Mouse (Mus musculus) MEL (cell line): Measurements from ENCODE around the gene Olfr1396. TPM values are rescaled to one million over a fixed set of nuclear protein-coding genes. Genes with fewer than 3 reads are reported as not detected.

Source experiments
- DNase-seq: peaks from one replicate; pipeline ENCODE4 v3.0.0; 2011; ENCODE audit warnings: low read depth, low spot score
- H3K27ac ChIP-seq: 2 replicates; pipeline ENCODE4 v1.5.1; 2012; ENCODE audit warnings: low read depth, mild to moderate bottlenecking, control low read depth, low read length, moderate library complexity; ENCODE audit not compliant: control insufficient read depth
- H3K27me3 ChIP-seq, 2 experiments: fragments of 150-350 bp in 1 of 2; sonication (generic) in 1 of 2; 2 replicates each; pipeline ENCODE4 v1.6.1; 2012; ENCODE audit warnings: low read length in 2 of 2, mild to moderate bottlenecking in 2 of 2, improper control_type of control experiment in 1 of 2, moderate library complexity in 1 of 2; ENCODE audit not compliant: insufficient read depth in 2 of 2, control insufficient read depth in 1 of 2
- H3K36me3 ChIP-seq, 2 experiments: 2 replicates each; pipeline ENCODE4 v1.6.1; 2012 to 2014; ENCODE audit warnings: low read length in 2 of 2, improper control_type of control experiment in 1 of 2, inconsistent platforms in 1 of 2, mild to moderate bottlenecking in 1 of 2; ENCODE audit not compliant: insufficient read depth in 2 of 2, control insufficient read depth in 1 of 2
- H3K4me1 ChIP-seq, 2 experiments: fragments of 150-350 bp in 1 of 2; sonication (generic) in 1 of 2; 2 replicates each; pipeline ENCODE4 v1.6.1; 2012; ENCODE audit warnings: low read length in 2 of 2, improper control_type of control experiment in 1 of 2, mild to moderate bottlenecking in 1 of 2; ENCODE audit not compliant: insufficient read depth in 2 of 2, control insufficient read depth in 1 of 2
- H3K4me3 ChIP-seq, 2 experiments: fragments of 150-350 bp in 1 of 2; sonication (generic) in 1 of 2; 2 replicates each; pipeline ENCODE4 v1.5.1; 2012; ENCODE audit warnings: low read depth in 2 of 2, low read length in 2 of 2, mild to moderate bottlenecking in 2 of 2, moderate library complexity in 2 of 2, control low read depth in 1 of 2, improper control_type of control experiment in 1 of 2; ENCODE audit not compliant: control insufficient read depth in 1 of 2, insufficient read depth in 1 of 2
- H3K79me2 ChIP-seq: 2 replicates; pipeline ENCODE4 v1.6.1; 2012; ENCODE audit warnings: mild to moderate bottlenecking, low read length, moderate library complexity; ENCODE audit not compliant: control insufficient read depth, poor library complexity, insufficient read depth
- H3K9ac ChIP-seq: 2 replicates; pipeline ENCODE4 v1.6.1; 2012; ENCODE audit warnings: low read depth, mild to moderate bottlenecking, control low read depth, low read length, moderate library complexity; ENCODE audit not compliant: control insufficient read depth, poor library complexity, severe bottlenecking
- H3K9me3 ChIP-seq: fragments of 150-350 bp; sonication (generic); replicated peaks from 2 replicates; pipeline ENCODE4 v1.6.1; 2012; ENCODE audit warnings: mild to moderate bottlenecking, low read length, improper control_type of control experiment, moderate library complexity; ENCODE audit not compliant: insufficient read depth
- BHLHE40 ChIP-seq: IDR thresholded peaks from 2 replicates; pipeline ENCODE4 v1.6.1; 2012; ENCODE audit warnings: low read depth, mild to moderate bottlenecking, inconsistent platforms, low read length, improper control_type of control experiment, borderline replicate concordance
- CHD2 ChIP-seq: IDR thresholded peaks from 2 replicates; pipeline ENCODE4 v1.6.1; 2011; ENCODE audit warnings: low read length, improper control_type of control experiment
- CTCF ChIP-seq, 3 experiments: IDR thresholded peaks in 2 of 3; conservative IDR thresholded peaks in 1 of 3; 2 replicates each; pipeline ENCODE4 v1.5.1; 2011 to 2012; ENCODE audit warnings: low read length in 3 of 3, low read depth in 2 of 3, mild to moderate bottlenecking in 2 of 3, improper control_type of control experiment in 1 of 3, inconsistent platforms in 1 of 3, mixed read lengths in 1 of 3, moderate library complexity in 1 of 3; ENCODE audit not compliant: control insufficient read depth in 1 of 3, insufficient read depth in 1 of 3, poor library complexity in 1 of 3, severe bottlenecking in 1 of 3
- E2F4 ChIP-seq: IDR thresholded peaks from 2 replicates; pipeline ENCODE4 v1.6.1; 2011; ENCODE audit warnings: low read depth, low read length, improper control_type of control experiment, borderline replicate concordance
- ELF1 ChIP-seq: IDR thresholded peaks from 2 replicates; pipeline ENCODE4 v1.6.1; 2014; ENCODE audit warnings: low read depth, mild to moderate bottlenecking, inconsistent platforms, low read length, improper control_type of control experiment, moderate library complexity
- EP300 ChIP-seq, 2 experiments: IDR thresholded peaks; 2 replicates each; pipeline ENCODE4 v1.6.1; 2011; ENCODE audit warnings: improper control_type of control experiment in 2 of 2, low read length in 2 of 2, low read depth in 1 of 2, mild to moderate bottlenecking in 1 of 2
- ETS1 ChIP-seq: IDR thresholded peaks from 2 replicates; pipeline ENCODE4 v1.6.1; 2012; ENCODE audit warnings: low read depth, mild to moderate bottlenecking, inconsistent platforms, low read length, improper control_type of control experiment, moderate library complexity
- HCFC1 ChIP-seq: IDR thresholded peaks from 2 replicates; pipeline ENCODE4 v1.6.1; 2012; ENCODE audit warnings: low read depth, mild to moderate bottlenecking, inconsistent platforms, low read length, improper control_type of control experiment, moderate library complexity
- JUND ChIP-seq: IDR thresholded peaks from 2 replicates; pipeline ENCODE4 v1.6.1; 2011; ENCODE audit warnings: low read depth, mild to moderate bottlenecking, improper control_type of control experiment, low read length
- MEF2A ChIP-seq: IDR thresholded peaks from 2 replicates; pipeline ENCODE4 v1.6.1; 2014; ENCODE audit warnings: low read depth, mild to moderate bottlenecking, inconsistent platforms, low read length, improper control_type of control experiment; ENCODE audit not compliant: poor library complexity, insufficient replicate concordance, severe bottlenecking; ENCODE audit errors: extremely low read depth
- MXI1 ChIP-seq: IDR thresholded peaks from 2 replicates; pipeline ENCODE4 v1.6.1; 2011; ENCODE audit warnings: mild to moderate bottlenecking, low read depth, low read length, improper control_type of control experiment
- NELFE ChIP-seq: IDR thresholded peaks from 2 replicates; pipeline ENCODE4 v1.6.1; 2011; ENCODE audit warnings: low read depth, low read length, improper control_type of control experiment
- POLR2A ChIP-seq, 2 experiments: IDR thresholded peaks; 2 replicates each; pipeline ENCODE4 v1.6.1; 2011 to 2012; ENCODE audit warnings: low read length in 2 of 2, mild to moderate bottlenecking in 2 of 2, control low read depth in 1 of 2, improper control_type of control experiment in 1 of 2, low read depth in 1 of 2, moderate library complexity in 1 of 2; ENCODE audit not compliant: control insufficient read depth in 1 of 2, insufficient read depth in 1 of 2, poor library complexity in 1 of 2
- POLR2AphosphoS2 ChIP-seq: IDR thresholded peaks from 2 replicates; pipeline ENCODE4 v1.6.1; 2011; ENCODE audit warnings: low read length, improper control_type of control experiment
- RAD21 ChIP-seq: IDR thresholded peaks from 2 replicates; pipeline ENCODE4 v1.6.1; 2011; ENCODE audit warnings: mild to moderate bottlenecking, low read depth, low read length, improper control_type of control experiment
- RCOR1 ChIP-seq: IDR thresholded peaks from 2 replicates; pipeline ENCODE4 v1.6.1; 2012; ENCODE audit warnings: low read depth, mild to moderate bottlenecking, inconsistent platforms, low read length, improper control_type of control experiment
- SIN3A ChIP-seq: IDR thresholded peaks from 2 replicates; pipeline ENCODE4 v1.6.1; 2012; ENCODE audit warnings: low read length, improper control_type of control experiment, inconsistent platforms
- TBP ChIP-seq: IDR thresholded peaks from 2 replicates; pipeline ENCODE4 v1.8.0; 2011; ENCODE audit warnings: low read depth, low read length, improper control_type of control experiment
- TCF12 ChIP-seq: IDR thresholded peaks from 2 replicates; pipeline ENCODE4 v1.6.1; 2014; ENCODE audit warnings: low read depth, mild to moderate bottlenecking, inconsistent platforms, low read length, improper control_type of control experiment, moderate library complexity
- UBTF ChIP-seq: IDR thresholded peaks from 2 replicates; pipeline ENCODE4 v1.6.1; 2012; ENCODE audit warnings: low read depth, mild to moderate bottlenecking, inconsistent platforms, low read length, improper control_type of control experiment, moderate library complexity, borderline replicate concordance; ENCODE audit not compliant: insufficient read depth
- USF1 ChIP-seq: IDR thresholded peaks from 2 replicates; pipeline ENCODE4 v1.6.1; 2014; ENCODE audit warnings: low read depth, mild to moderate bottlenecking, inconsistent platforms, low read length, improper control_type of control experiment, moderate library complexity
- USF2 ChIP-seq, 2 experiments: IDR thresholded peaks; 2 replicates each; pipeline ENCODE4 v1.6.1; 2011 to 2012; ENCODE audit warnings: improper control_type of control experiment in 2 of 2, low read length in 2 of 2, borderline replicate concordance in 1 of 2, inconsistent platforms in 1 of 2, low read depth in 1 of 2, mild to moderate bottlenecking in 1 of 2; ENCODE audit not compliant: insufficient read depth in 1 of 2
- ZKSCAN1 ChIP-seq: IDR thresholded peaks from 2 replicates; pipeline ENCODE4 v1.6.1; 2012; ENCODE audit warnings: low read depth, mild to moderate bottlenecking, inconsistent platforms, low read length, improper control_type of control experiment, moderate library complexity
- ZNF384 ChIP-seq: IDR thresholded peaks from 2 replicates; pipeline ENCODE4 v1.6.1; 2012; ENCODE audit warnings: low read depth, mild to moderate bottlenecking, inconsistent platforms, low read length, improper control_type of control experiment
- polyA plus RNA-seq, 2 experiments: library from polyadenylated mRNA; stranded (reverse) in 1 of 2; unstranded in 1 of 2; fragments of >175 nt in 1 of 2; fragments of >200 nt in 1 of 2; gene quantifications; 2 replicates each; pipeline versions ENCODE4 v1.2.1 to v1.2.4; 2012; ENCODE audit warnings: low replicate concordance in 2 of 2, low read depth in 1 of 2; ENCODE audit not compliant: insufficient read length in 2 of 2, insufficient read depth in 1 of 2, missing spikeins in 1 of 2
- total RNA-seq: library from RNA; depleted of rRNA; stranded (reverse); fragments of 300-350 nt; gene quantifications from 2 replicates; pipeline ENCODE4 v1.2.3, GENCODE M21; 2012

Gene Olfr1396
- total and polyA plus RNA-seq, 3 experiments: 0.06 TPM; not detected in 2

GRCm38 (mm10) chr11:49103047-49103693, 11.5 kb downstream of the Olfr1396 start (continued):
- no peak; the same call in none of the 2 replicates for TF ChIP-seq RAD21
- 0 out of 2 replicates have a peak, but pooled peaks have one; percentile 40 for TF ChIP-seq TBP
- no peak for TF ChIP-seq POLR2A (IDR thresholded peaks at IDR 0.05; ENCODE audit: control insufficient read depth in 1 of 2, insufficient read depth in 1 of 2, low read depth in 1 of 2, low read length in 2 of 2, poor library complexity in 1 of 2)
- TF ChIP-seq ZNF384: no peak; the same call in 1 of the 2 replicates
- TF ChIP-seq ZKSCAN1: no peak
- TF ChIP-seq CTCF (IDR thresholded peaks at IDR 0.05 in 2 of 3, conservative IDR thresholded peaks at IDR 0.05 in 1 of 3; ENCODE audit: control insufficient read depth in 1 of 3, insufficient read depth in 1 of 3, low read depth in 2 of 3, low read length in 3 of 3, poor library complexity in 1 of 3, severe bottlenecking in 1 of 3): peak; percentile 90 to 100 (median 91)
- no peak for TF ChIP-seq MXI1
- no peak for TF ChIP-seq EP300 (IDR thresholded peaks at IDR 0.05; ENCODE audit: low read depth in 1 of 2, low read length in 2 of 2)
- no peak; the same call in 1 of the 2 replicates for TF ChIP-seq JUND
- TF ChIP-seq ETS1: no peak
- TF ChIP-seq E2F4: no peak
- no peak for TF ChIP-seq NELFE
- TF ChIP-seq POLR2AphosphoS2: no peak
- TF ChIP-seq BHLHE40: peak; percentile 65; the same call in 1 of the 2 replicates
- TF ChIP-seq, all 39 proteins: peak for 10

- Histone ChIP-seq H3K4me3 (no peak overlapping the region), H3K4me1 (peaks cover 2 to 8% of the 10 kb centered on the region in 2 experiments; a peak in 3 of 4 replicates), H3K27ac (no peak overlapping the region), H3K36me3 (peaks cover 0 to 9% of the 10 kb centered on the region in 2 experiments; a peak in 2 of 4 replicates), H3K27me3 (no peaks in the 10 kb centered on the region)
- no peak for TF ChIP-seq HCFC1
- peak; percentile 44; the same call in 1 of the 2 replicates for TF ChIP-seq USF1
- TF ChIP-seq UBTF: no peak
- TF ChIP-seq, all 39 proteins: peak for 1
- no peak overlapping the region for H3K9ac ChIP-seq
- no peaks in the 10 kb centered on the region for H3K79me2 ChIP-seq
- H3K9me3 ChIP-seq: no peaks in the 10 kb centered on the region
- peak; percentile 39 for DNase-seq
These were observed 13.2 kb downstream of the Olfr1396 start for GRCm38 (mm10) chr11:49101500-49101899.

- Histone ChIP-seq H3K4me1 (peaks cover 2 to 8% of the 10 kb centered on the region in 2 experiments; a peak in 3 of 4 replicates), H3K9me3 (no peaks in the 10 kb centered on the region), H3K4me3 (0 out of 4 replicates have a peak overlapping the region, but pooled peaks of 1 of the 2 experiments have one; percentile 22), H3K27me3 (no peaks in the 10 kb centered on the region), H3K9ac (peak overlapping the region; percentile 12; the same call in 1 of the 2 replicates), H3K36me3 (peaks cover 0 to 9% of the 10 kb centered on the region in 2 experiments; a peak in 3 of 4 replicates), H3K27ac (no peak overlapping the region), H3K79me2 (no peaks in the 10 kb centered on the region)
- 0 out of 2 replicates have a peak, but pooled peaks have one; percentile 30 for TF ChIP-seq NELFE
- TF ChIP-seq CTCF (IDR thresholded peaks at IDR 0.05 in 2 of 3, conservative IDR thresholded peaks at IDR 0.05 in 1 of 3; ENCODE audit: control insufficient read depth in 1 of 3, insufficient read depth in 1 of 3, low read depth in 2 of 3, low read length in 3 of 3, poor library complexity in 1 of 3, severe bottlenecking in 1 of 3): no peak
- TF ChIP-seq USF2 (IDR thresholded peaks at IDR 0.05; ENCODE audit: borderline replicate concordance in 1 of 2, insufficient read depth in 1 of 2, low read depth in 1 of 2, low read length in 2 of 2): no peak
- 0 out of 2 replicates have a peak, but pooled peaks have one; percentile 53 for TF ChIP-seq SIN3A
- TF ChIP-seq TCF12: no peak
- TF ChIP-seq RCOR1: no peak
- 0 out of 2 replicates have a peak, but pooled peaks have one; percentile 13 for TF ChIP-seq CHD2
- TF ChIP-seq HCFC1: peak; percentile 60
- peak in 1 of 2 experiments; percentile 48; a peak in 1 of 4 replicates for TF ChIP-seq POLR2A (IDR thresholded peaks at IDR 0.05; ENCODE audit: control insufficient read depth in 1 of 2, insufficient read depth in 1 of 2, low read depth in 1 of 2, low read length in 2 of 2, poor library complexity in 1 of 2)
- TF ChIP-seq MEF2A: no peak
- TF ChIP-seq ELF1: peak; percentile 86
- DNase-seq: peak; percentile 74
These were observed 14.3 kb downstream of the Olfr1396 start for GRCm38 (mm10) chr11:49100409-49100808.
